Mouse (Mus musculus) layer of hippocampus, postnatal 25 days (tissue): ENCODE measurements around the gene Cstf3. TPM values are rescaled to one million over a fixed set of nuclear protein-coding genes. Genes with fewer than 3 reads are reported as not detected.

Experiments used
- DNase-seq, 2 experiments: peaks; one replicate each; pipeline ENCODE4 v3.0.0; 2022; ENCODE audit warnings: mixed read lengths in 2 of 2, low spot score in 1 of 2; ENCODE audit errors: extremely low spot score in 1 of 2
- total RNA-seq, 2 experiments: library from RNA; stranded (reverse); gene quantifications; 2 replicates each; pipeline ENCODE4 v1.2.3; 2021

Gene Cstf3
- total RNA-seq, 2 experiments from 2014 or later = 40.2 to 47.5 TPM

DNA sequence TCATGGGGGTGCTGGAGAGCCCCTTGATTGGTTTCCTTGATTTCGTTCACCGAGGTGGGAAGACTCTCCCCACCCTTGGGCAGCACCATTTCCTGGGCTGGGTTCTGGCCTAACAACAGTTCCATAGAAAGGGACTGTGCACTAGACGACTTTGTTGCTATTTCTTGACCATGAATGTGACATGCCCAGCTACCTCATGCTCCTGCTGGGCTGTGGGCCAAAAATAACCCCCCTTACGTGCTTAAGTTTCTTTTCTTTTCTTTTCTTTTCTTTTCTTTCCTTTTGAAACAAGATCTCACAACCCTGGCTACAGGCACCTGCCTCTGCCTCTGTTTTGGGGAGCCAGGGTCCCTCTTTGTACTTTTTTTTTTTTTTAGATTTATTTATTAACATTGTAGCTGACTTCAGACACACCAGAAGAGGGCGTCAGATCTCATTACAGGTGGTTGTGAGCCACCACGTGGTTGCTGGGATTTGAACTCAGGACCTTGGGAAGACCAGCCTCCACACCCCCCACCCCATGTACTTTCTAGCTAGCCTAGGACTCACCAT lies 119.5 kb downstream of the Cstf3 start:
- DNase-seq = no peak

DNA sequence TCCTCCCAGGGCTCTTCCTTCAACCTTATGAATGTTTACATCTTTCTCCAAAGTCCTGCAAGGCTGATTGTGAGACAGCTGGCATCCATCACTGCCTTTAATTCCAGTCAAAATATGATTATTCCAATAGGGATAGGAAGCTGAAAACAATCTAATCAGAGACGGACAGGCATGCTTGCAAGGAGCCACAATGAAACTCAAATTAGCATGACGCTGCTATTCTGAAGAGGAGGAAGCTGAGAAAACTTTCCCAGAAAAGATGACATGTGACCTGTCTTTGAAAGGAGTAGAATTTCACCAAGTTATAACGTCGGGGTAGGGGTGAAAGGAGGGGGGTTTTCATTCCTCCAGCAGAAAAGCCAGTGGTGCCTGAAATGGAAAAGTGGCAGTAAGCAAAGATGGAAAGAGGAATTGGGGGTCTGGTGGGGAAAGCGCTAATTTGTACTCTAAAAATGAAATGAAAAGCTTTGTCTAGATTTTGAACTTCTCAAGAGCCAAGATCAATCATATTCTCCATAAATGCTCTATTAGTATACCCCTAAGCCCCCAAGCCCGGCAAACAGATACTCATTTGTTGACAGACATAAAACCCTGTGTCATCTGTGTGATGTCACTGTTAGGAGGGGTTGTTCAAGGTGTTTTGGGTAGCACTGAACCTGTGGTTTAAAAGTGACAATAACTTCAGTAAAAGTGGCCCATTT lies 120.5 kb downstream of the Cstf3 start:
- no peak for DNase-seq

DNA sequence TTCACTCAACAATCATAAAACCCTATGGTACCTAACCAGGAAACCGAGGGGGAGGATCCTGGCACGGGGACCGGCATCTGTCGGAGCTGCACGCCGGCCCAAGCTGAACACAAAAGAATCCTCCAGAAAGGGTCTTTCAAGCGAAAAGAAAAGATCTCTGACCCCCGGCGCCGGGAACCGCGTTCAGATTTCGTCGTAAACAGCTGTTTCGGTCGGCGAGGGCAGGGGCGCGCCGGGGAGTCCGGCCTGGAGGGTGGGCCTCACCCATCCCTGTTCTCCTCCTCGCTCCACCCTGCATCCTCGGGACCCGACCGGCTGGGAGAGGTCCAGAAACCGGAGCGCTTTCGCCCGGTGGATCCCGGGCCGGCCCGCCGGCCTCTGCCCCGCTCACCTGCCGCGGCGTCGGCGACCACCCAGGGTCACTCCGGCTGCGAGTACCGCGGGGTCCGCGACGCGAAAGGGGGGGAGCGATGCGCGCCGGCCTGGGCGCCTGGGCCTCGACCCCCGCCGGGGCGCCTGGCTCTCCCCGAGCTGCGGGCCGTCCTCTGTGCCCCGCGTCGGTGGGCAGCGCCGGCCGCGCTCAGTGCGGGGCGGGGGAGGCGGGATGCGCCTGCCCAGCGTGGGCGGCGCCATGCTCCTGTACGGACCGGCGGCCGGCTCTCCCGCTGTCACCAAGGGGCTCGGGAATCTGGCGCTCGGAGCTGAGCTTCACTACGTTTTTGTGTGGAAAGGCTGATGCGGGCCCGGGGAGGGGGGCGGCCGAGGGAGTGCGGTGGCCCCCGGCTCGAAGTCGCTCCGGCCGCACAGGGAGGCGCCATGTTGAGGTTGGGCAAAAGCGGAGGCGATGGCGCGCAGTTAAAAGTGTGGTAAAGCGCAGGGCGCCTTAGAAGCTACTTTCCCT lies 121.5 kb downstream of the Cstf3 start, which contains the start of gene Tcp11l1:
TSS of gene Tcp11l1 (minus strand) at position 585 of the 901 bp plus-strand sequence.
- peak; percentile 63 to 67 for DNase-seq

DNA sequence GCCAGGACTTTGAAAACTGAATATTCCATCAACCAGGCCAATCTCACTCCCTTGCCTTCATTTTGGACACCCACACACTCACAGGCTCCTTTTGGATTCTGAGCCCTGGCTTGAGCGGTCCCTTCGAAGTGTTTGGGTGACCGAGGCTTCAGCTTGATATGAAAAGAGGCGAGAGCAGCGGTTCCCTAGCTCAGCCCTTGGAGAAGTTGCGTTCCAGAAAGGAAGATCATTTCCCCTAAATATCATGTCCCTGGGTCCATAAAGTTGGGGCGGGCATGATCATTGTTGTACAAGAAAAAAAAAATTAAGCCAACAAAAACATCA lies 122.1 kb downstream of the Cstf3 start:
- DNase-seq = no peak

DNA sequence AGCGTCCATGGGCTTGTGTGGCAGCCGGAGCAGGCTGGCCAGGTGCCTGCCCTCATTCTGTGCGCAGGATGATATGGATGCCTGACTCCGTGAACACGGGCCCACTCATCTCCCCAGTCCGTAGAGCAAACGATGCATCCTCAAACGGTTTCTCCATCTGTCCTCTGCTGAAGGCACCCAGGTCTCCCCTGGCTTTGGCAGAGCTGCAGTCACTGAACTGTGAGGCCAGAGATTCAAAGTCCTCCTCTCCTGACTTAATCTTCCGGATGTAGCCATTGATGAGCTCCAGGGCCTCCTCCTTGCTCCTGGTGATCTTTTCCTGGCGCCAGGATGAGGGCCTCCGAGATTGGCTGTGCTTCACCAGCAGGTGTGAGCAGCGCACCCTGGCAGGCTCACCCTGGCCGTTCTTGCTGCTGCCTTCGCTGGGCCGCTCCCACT lies 124.0 kb downstream of the Cstf3 start:
- DNase-seq = no peak

Other genes starting within 250 kb of the Cstf3 start
- gene D430041D05Rik, start 179.5 kb upstream of the Cstf3 start, total RNA-seq = 10 to 100 TPM; 87.9 to 95.4 TPM
- gene Hipk3, start 96.1 kb upstream of the Cstf3 start, total RNA-seq = 10 to 100 TPM; 58.8 to 60.0 TPM
- 10 to 100 TPM; 35.5 to 46.3 TPM for gene Tcp11l1, start 121.6 kb downstream of the Cstf3 start, total RNA-seq
- not detected for gene Pin1rt1, start 125.9 kb downstream of the Cstf3 start, total RNA-seq
- 1 to 10 TPM; 1.5 to 1.9 TPM for gene Depdc7, start 152.4 kb downstream of the Cstf3 start, total RNA-seq
- gene Qser1, start 226.2 kb downstream of the Cstf3 start, total RNA-seq = 10 to 100 TPM in 1 of 2 experiments, 1 to 10 TPM in 1; 8.7 to 11.0 TPM